Mouse (Mus musculus) kidney, postnatal 4 days (tissue): ENCODE measurements around the gene Spic.

ENCODE experiments used
- DNase-seq, 2 experiments: peaks; one replicate each; pipeline ENCODE4 v3.0.0; 2021; ENCODE audit warnings: mixed read lengths in 2 of 2

Spic gene

DNA sequence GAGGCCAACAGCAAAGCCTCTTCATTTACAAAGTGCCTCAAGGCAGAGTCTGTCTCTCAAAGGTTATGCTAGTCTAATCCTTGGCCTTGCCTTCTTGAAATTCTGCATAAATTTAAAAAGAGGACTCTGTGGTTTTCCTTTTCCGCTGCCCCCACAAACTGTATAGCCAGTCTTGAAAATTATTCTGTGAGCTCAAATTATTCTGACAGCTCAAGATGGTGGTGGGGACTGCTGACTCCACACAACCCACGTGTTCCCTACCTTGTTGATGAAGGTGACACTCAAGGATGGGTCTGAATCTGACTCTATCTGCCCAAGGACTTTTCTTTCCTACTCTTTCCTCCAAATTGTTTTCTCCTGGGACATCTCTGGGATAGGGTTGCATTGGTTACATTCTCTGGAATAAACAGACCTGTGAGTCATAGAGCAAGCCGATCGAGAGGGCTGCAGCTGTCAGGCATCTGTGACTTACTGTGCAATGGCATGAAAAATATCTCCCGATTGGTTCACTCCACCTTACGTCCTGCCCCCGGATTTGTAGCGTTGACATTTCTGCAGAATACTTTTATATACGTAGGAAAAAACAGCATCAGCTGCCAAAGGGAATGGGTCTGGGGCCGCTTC, 53.4 kb downstream of the Spic start:
- DNase-seq = no peak

DNA sequence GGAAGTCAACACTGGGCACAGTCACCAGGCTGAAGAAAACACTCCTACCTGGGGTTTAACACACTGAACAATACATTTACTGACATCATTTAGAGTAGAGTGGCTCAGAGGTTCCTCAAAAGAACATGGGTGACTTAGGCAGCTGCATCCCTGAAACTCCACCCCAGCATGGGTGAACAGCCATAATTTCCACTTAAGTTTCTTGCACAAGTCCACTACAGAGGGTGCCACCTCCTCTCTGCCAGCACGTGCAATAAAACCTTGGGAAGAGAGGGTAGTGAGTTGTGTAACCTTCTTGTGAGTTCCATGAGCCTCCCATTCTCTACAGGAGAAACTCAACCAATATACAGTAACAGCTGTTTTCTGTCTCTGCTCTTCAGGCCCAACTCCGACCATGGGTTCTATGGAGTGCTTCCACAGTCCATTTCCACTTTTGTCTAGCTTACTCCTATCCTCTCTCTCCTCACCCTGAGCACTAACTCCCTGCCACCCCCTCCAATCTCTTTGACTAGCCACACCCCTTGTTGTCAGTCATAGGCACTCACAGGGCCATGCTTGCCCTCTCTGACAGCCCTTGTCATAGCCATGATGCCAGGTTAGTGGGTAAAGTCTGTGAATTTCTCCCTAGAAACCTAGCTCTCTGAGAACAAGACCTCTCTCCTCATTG, 54.0 kb downstream of the Spic start:
- DNase-seq = no peak

DNA sequence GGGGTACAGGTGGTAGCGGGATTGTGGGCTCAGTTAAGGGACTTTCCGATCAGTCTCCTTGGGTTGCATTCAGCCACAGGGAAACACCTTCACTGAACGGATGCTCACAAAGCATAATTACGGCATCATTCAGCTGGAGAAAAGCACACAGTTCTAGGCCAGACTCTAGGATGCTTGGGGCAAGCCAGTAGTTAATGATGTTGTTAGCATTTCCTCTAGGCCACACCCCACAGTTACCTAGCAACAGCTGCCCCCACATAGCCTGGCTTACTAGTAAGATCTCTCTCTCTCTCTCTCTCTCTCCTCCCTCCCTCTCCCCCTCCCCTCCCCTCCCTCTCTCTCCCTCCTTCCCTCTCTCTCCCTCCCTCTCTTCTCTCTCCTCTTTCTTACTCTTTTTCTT, 57.8 kb downstream of the Spic start:
- DNase-seq = no peak

DNA sequence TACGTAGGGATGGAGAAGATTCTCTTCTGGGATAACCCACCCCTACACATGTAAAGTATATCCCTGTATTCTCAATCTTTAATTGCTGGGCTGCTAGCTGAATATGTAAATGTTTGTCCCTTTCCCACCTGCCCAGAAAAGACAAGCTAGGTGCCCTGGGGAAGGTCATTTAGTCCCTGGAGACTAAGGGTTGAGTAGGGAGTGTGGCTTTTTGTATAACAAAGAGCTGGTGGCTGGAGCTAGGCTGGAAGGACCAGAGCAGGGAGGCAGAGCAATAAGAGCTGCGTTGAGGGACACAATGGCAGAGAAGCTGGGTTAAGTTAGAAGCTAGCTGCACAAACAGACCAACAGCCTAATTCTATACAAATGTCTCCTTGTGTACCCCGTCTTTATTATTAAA, 58.6 kb downstream of the Spic start:
- DNase-seq = no peak
